Mouse (Mus musculus): ENCODE results near the gene Mrpl1. TPM values are rescaled to one million over a fixed set of nuclear protein-coding genes. Genes with fewer than 3 reads are reported as not detected.

Gene Mrpl1
- polyA plus RNA-seq (2015; fragmentation: Nextera tagmentation; extraction: Ambion mirVana): 18.5 and 19.8 TPM in 2 replicates

GRCm38 (mm10) chr5:96209459-96209858, at the start of gene Mrpl1:
Gene Mrpl1 (plus strand): TSS chr5:96209493.
- WGBS: 4% methylated on average over 17 of the region's 17 CpGs
- Histone ChIP-seq H3K4me1 (replicated peaks) (peaks cover 16% of the 10 kb centered on the region), H3K4me3 (peak within 1 kb of the TSS; percentile 82), H3K27me3 (0 out of 2 replicates have a peak, but pooled peaks cover 2% of the 10 kb centered on the region), H3K27ac (peak within 1 kb of the TSS; percentile 82), H3K36me3 (peaks cover 4% of the 10 kb centered on the region; the same call in 1 of the 2 replicates), H3K9me3 (no peaks in the 10 kb centered on the region), H3K9ac (peak within 1 kb of the TSS; percentile 79), H3K4me2 (peak within 1 kb of the TSS; percentile 76)
- peak; percentile 62 for ATAC-seq (ENCODE audit: low FRiP score)

DNA sequence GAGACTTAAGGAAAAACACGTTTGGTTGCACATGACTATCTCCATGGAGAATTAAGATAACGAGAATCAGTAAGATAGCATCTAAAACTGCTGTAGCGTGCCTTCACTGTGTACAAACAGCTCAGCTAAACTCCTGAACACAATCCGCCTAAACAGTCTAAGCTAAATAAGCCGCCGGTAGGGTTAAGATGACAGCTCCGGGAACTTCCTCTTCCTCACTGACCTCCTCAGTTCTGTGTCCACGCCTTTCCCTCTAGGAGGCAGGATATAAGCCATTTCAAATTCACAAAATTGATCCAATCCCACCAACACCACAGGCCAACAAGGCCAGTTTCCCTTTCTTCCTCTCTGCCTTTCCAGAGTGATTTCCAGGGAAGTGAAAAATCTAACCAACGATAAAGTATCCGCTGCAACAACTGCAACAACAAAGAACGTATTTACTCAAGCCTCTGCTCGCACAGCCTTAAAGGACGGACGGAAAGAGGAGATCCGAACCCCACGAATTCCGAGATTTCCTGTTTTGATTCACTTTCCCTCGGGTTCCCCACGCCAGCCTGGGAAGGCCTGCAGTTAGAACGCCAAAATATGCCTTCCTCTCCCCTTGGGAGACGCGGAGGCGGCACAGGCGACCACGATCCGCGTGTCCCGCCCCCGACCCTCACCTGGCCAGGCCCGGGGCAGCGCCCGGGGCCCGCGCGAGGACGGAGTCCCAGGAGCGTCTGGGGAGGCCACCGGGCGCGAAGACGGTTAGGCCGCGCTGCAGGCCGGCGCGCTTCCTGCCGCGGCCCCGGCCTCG, 48.6 kb upstream of the Mrpl1 start:
- peak overlapping the region; percentile 69 for H3K4me2 ChIP-seq
- no peaks in the 10 kb centered on the region for H3K36me3 ChIP-seq
- ATAC-seq (ENCODE audit: low FRiP score): peak; percentile 8; the same call in 1 of the 2 replicates
- WGBS: under 1% methylated on average over 30 of the region's 50 CpGs
- H3K4me3 ChIP-seq: peak overlapping the region; percentile 97
- no peaks in the 10 kb centered on the region for H3K27me3 ChIP-seq
- no peaks in the 10 kb centered on the region for H3K9me3 ChIP-seq
- H3K27ac ChIP-seq: peak overlapping the region; percentile 99
- H3K4me1 ChIP-seq (replicated peaks): peaks cover 14% of the 10 kb centered on the region
- peak overlapping the region; percentile 98 for H3K9ac ChIP-seq

GRCm38 (mm10) chr5:96161263-96161577, 48.1 kb upstream of the Mrpl1 start:
- ATAC-seq (ENCODE audit: low FRiP score): no peak; the same call in none of the 2 replicates
- no peaks in the 10 kb centered on the region for H3K9me3 ChIP-seq
- H3K36me3 ChIP-seq: no peaks in the 10 kb centered on the region
- no peaks in the 10 kb centered on the region for H3K27me3 ChIP-seq
- H3K27ac ChIP-seq: peak overlapping the region; percentile 99
- H3K4me2 ChIP-seq: peak overlapping the region; percentile 69
- peaks cover 14% of the 10 kb centered on the region for H3K4me1 ChIP-seq (replicated peaks)
- under 1% methylated on average over 39 of the region's 45 CpGs for WGBS
- peak overlapping the region; percentile 98 for H3K9ac ChIP-seq
- H3K4me3 ChIP-seq: peak overlapping the region; percentile 97

DNA sequence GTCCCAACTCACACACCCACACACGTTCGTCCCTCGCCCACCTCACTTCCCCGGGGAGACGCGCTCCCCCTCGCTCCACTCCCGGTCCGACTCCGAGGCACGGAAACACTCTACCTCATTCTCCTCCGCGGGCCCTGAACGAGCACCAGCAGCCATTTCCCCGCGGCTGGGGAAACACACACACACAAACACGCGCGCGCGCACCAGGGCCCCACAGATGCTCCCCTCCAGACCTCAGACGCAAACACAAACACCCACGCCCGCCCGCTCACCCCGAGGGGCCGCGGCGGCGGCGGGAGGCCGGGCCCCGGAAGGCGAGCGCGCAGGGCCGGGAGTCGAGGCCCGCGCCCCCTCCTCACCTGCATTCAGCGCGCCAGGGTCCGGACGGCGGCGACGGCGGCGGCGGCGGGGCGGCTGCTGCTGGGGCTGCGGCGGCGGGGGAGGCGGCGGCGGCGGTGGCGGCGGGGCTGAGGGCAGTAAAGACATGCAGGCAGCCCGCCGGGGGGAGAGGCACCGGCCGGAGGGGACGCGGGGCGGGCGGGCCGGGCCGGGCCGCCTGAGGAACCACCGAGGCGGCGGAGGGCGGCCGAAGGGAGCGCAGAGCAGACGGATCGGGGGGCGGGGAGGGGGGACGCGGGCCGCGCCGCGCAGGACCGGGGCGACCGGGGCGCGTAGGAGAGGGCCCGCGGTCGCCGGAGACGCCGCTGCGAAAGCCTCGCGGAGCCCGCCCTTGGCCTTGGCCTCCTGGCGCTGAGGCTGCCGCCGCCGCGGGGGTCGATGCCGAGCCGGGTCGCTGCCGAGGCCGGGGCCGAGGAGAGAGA, 47.5 kb upstream of the Mrpl1 start:
- no peaks in the 10 kb centered on the region for H3K9me3 ChIP-seq
- H3K4me3 ChIP-seq: peak overlapping the region; percentile 97
- H3K36me3 ChIP-seq: no peaks in the 10 kb centered on the region
- no peaks in the 10 kb centered on the region for H3K27me3 ChIP-seq
- H3K4me2 ChIP-seq: peak overlapping the region; percentile 69
- WGBS: under 1% methylated on average over 81 of the region's 114 CpGs
- peak; percentile 70 for ATAC-seq (ENCODE audit: low FRiP score)
- H3K4me1 ChIP-seq (replicated peaks): peaks cover 14% of the 10 kb centered on the region
- H3K27ac ChIP-seq: peak overlapping the region; percentile 99
- peak overlapping the region; percentile 98 for H3K9ac ChIP-seq

DNA sequence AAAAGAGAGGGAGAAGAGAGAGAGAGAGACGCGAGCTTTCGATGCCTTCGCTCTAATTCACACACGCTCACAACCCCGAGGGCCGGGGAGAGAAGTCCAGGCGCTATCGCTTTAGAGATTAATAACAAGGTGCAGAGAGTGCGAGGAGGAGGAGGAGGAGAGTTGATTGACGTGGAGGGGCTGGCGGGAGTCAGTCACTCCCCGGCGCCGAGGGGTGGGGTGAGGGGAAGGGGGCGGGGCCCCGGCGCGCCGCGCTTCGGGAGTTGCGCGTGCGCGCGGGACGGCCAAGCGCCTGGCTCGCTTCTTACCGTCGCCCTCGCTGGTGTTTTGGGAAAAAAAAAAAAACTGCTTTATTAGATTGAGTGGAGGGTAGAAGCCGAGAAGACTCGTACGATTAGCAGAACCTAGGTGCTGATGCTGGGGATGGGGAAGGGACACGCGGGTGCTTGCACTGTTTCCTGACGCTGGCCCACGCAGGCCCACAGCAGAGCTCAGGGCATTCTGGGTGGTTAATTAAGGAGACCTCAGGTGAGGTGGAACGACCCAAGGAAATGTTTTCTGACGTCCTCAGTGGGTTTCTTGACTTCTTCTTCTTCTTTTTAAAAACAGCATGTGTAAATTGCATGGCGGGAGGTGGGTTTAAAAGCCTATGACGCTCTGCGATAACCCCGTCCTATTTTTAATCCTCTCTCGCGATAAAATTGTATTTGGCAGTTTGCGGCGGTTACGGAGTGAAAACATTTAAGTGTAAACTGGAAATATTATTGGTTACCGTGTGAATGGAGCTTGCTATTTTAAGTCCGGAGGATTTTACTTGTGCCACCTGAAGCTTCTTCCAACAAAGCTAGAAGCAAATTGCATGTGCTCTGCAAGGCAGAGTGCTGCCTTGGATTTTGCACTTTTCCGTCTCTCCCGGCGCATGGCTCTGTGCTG, 46.6 kb upstream of the Mrpl1 start:
- Histone ChIP-seq H3K9ac (peak overlapping the region; percentile 98), H3K36me3 (no peaks in the 10 kb centered on the region), H3K27me3 (no peaks in the 10 kb centered on the region), H3K9me3 (no peaks in the 10 kb centered on the region), H3K4me2 (peak overlapping the region; percentile 69), H3K4me1 (replicated peaks) (peaks cover 14% of the 10 kb centered on the region), H3K27ac (peak overlapping the region; percentile 99), H3K4me3 (peak overlapping the region; percentile 97)
- WGBS: under 1% methylated on average over 56 of the region's 56 CpGs
- ATAC-seq (ENCODE audit: low FRiP score): peak; percentile 91

GRCm38 (mm10) chr5:96163396-96164020, 45.8 kb upstream of the Mrpl1 start:
- Histone ChIP-seq H3K9me3 (no peaks in the 10 kb centered on the region), H3K4me2 (peak overlapping the region; percentile 69), H3K4me1 (replicated peaks) (peaks cover 14% of the 10 kb centered on the region), H3K27me3 (no peaks in the 10 kb centered on the region), H3K36me3 (no peaks in the 10 kb centered on the region), H3K27ac (peak overlapping the region; percentile 99), H3K9ac (peak overlapping the region; percentile 98), H3K4me3 (peak overlapping the region; percentile 97)
- no peak for ATAC-seq (ENCODE audit: low FRiP score)
- WGBS: 0% methylated on average over 1 of the region's 1 CpGs

GRCm38 (mm10) chr5:96164021-96164411, 45.3 kb upstream of the Mrpl1 start, which contains the start of gene Cnot6l:
Gene Cnot6l (minus strand): TSS chr5:96164171.
- H3K9me3 ChIP-seq: no peaks in the 10 kb centered on the region
- H3K4me1 ChIP-seq (replicated peaks): peaks cover 14% of the 10 kb centered on the region
- no peaks in the 10 kb centered on the region for H3K36me3 ChIP-seq
- H3K4me3 ChIP-seq: peak within 1 kb of the TSS; percentile 97
- peak within 1 kb of the TSS; percentile 69 for H3K4me2 ChIP-seq
- 59% methylated on average over 5 of the region's 5 CpGs for WGBS
- no peaks in the 10 kb centered on the region for H3K27me3 ChIP-seq
- peak within 1 kb of the TSS; percentile 98 for H3K9ac ChIP-seq
- ATAC-seq (ENCODE audit: low FRiP score): no peak
- peak within 1 kb of the TSS; percentile 99 for H3K27ac ChIP-seq

GRCm38 (mm10) chr5:96166761-96167160, 42.5 kb upstream of the Mrpl1 start:
- 93% methylated on average over 2 of the region's 2 CpGs for WGBS
- Histone ChIP-seq H3K27me3 (no peaks in the 10 kb centered on the region), H3K9me3 (no peaks in the 10 kb centered on the region)

GRCm38 (mm10) chr5:96170443-96170842, 38.9 kb upstream of the Mrpl1 start:
- 82% methylated on average over 3 of the region's 3 CpGs for WGBS
- Histone ChIP-seq H3K27ac (no peak overlapping the region), H3K9ac (no peak overlapping the region), H3K36me3 (no peaks in the 10 kb centered on the region), H3K4me3 (no peak overlapping the region), H3K4me1 (replicated peaks) (no peaks in the 10 kb centered on the region), H3K27me3 (no peaks in the 10 kb centered on the region), H3K9me3 (no peaks in the 10 kb centered on the region), H3K4me2 (no peak overlapping the region)
- no peak for ATAC-seq (ENCODE audit: low FRiP score)

More at GRCm38 (mm10) chr5:96166761-96167160, 42.5 kb upstream of the Mrpl1 start:
- Histone ChIP-seq H3K36me3 (no peaks in the 10 kb centered on the region), H3K4me1 (replicated peaks) (0 out of 2 replicates have a peak, but pooled peaks cover 4% of the 10 kb centered on the region), H3K4me2 (no peak overlapping the region), H3K4me3 (no peak overlapping the region), H3K27ac (no peak overlapping the region), H3K9ac (no peak overlapping the region)
- ATAC-seq (ENCODE audit: low FRiP score): no peak

GRCm38 (mm10) chr5:96171765-96172164, 37.5 kb upstream of the Mrpl1 start:
- no peaks in the 10 kb centered on the region for H3K27me3 ChIP-seq
- WGBS: 95% methylated on average over 4 of the region's 4 CpGs

GRCm38 (mm10) chr5:96176121-96176520, 33.2 kb upstream of the Mrpl1 start:
- 0 out of 2 replicates have a peak overlapping the region, but pooled peaks have one; percentile 9 for H3K4me2 ChIP-seq
- no peak overlapping the region for H3K9ac ChIP-seq
- no peaks in the 10 kb centered on the region for H3K36me3 ChIP-seq
- no peaks in the 10 kb centered on the region for H3K4me1 ChIP-seq (replicated peaks)
- H3K9me3 ChIP-seq: no peaks in the 10 kb centered on the region
- WGBS: 65% methylated on average over 9 of the region's 9 CpGs
- no peak for ATAC-seq (ENCODE audit: low FRiP score)
- H3K27ac ChIP-seq: no peak overlapping the region
- H3K27me3 ChIP-seq: no peaks in the 10 kb centered on the region
- H3K4me3 ChIP-seq: no peak overlapping the region

More at GRCm38 (mm10) chr5:96171765-96172164, 37.5 kb upstream of the Mrpl1 start:
- no peak for ATAC-seq (ENCODE audit: low FRiP score)
- Histone ChIP-seq H3K36me3 (no peaks in the 10 kb centered on the region), H3K4me3 (no peak overlapping the region), H3K4me1 (replicated peaks) (no peaks in the 10 kb centered on the region), H3K9me3 (no peaks in the 10 kb centered on the region), H3K9ac (no peak overlapping the region), H3K4me2 (no peak overlapping the region), H3K27ac (no peak overlapping the region)

Measured in hindbrain, embryonic 13.5 days (tissue).